Mouse (Mus musculus) large intestine, adult 2 months (tissue): ENCODE results near the gene Reln. TPM values are rescaled to one million over a fixed set of nuclear protein-coding genes. Genes with fewer than 3 reads are reported as not detected.

Experiments used
- DNase-seq: peaks from one replicate; pipeline ENCODE4 v3.0.0-alpha.2; 2012; ENCODE audit warnings: low read depth, low spot score
- WGBS: fragments of 180-500 bp; shearing (Covaris S2); methylation state at CpG from one replicate; pipeline ENCODE4 v1.1.7; 2018; 5-methylcytosine and 5-hydroxymethylcytosine counted together
- polyA plus RNA-seq: library from polyadenylated mRNA; depleted of rRNA; stranded (reverse); fragments of >200 nt; gene quantifications from 2 replicates; pipeline ENCODE4 v1.2.3, GENCODE M21; 2012

The Reln gene
- polyA plus RNA-seq, 1 experiment, result 5.9 TPM

DNA sequence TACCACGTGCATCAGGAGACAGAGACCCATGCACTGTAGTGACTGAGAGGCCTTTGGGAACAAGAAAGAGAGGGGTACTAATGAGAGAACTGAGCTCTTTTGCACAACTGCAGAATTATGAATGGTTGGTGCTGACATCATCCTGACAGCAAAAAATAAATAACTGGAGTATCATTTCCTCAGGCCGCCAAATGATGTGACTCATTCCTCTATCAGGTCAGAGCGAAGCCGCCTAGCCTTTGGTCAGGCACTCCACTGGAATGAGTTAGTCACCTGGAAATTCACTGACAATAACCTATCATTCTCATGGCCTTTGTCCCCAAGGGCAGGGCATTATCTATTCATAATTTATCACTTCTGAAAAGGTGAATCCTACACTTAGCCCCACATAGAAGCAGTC lies 202.7 kb downstream of the Reln start:
- 72% methylated on average over 4 of the region's 4 CpGs for WGBS

GRCm38 (mm10) chr5:22139015-22139414 lies 205.5 kb downstream of the Reln start:
- DNase-seq, result no peak
- WGBS, result 56% methylated on average over 2 of the region's 2 CpGs

More for the DNA sequence above, 202.7 kb downstream of the Reln start:
- no peak for DNase-seq

DNA sequence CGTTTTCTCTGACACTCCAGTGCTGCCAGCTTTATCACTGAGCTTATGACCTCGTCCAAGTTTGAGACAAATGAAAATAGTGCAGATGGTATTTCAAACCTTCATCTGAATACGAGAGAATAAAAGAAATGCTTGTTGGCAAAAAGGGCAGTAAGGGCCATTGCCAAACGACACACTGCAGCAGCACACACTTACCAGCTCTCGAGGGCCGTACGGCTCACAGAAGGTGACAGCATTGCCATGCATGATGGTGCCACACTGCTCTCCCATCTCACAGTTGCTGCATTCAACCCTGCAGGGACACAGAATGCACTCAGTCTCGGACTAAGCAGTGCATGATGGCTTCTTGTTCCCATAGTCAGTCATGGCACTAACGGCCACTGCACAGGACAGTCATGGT lies 210.1 kb downstream of the Reln start:
- no peak for DNase-seq
- 73% methylated on average over 9 of the region's 9 CpGs for WGBS

GRCm38 (mm10) chr5:22131730-22132522 lies 212.6 kb downstream of the Reln start:
- 73% methylated on average over 5 of the region's 5 CpGs for WGBS

DNA sequence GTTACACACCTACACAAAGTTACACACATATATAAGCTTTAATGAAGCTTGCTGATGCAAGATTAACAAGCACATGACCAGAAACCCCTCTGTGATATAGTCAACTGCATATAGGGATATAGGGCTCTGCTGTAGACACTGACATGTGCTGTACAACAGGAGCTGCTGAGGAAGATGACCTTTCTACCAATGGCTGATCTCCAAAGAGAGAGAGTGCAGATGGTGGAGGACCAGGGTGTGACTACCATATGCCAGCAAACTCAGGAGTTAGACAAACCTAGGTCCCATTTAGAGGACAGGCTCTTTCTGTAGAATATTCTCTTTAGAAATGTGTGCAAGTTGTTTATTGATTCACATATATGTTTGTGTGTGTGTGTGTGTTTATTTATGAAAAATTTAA lies 216.9 kb downstream of the Reln start:
- no peak for DNase-seq

More at GRCm38 (mm10) chr5:22131730-22132522, 212.6 kb downstream of the Reln start:
- DNase-seq, result no peak

DNA sequence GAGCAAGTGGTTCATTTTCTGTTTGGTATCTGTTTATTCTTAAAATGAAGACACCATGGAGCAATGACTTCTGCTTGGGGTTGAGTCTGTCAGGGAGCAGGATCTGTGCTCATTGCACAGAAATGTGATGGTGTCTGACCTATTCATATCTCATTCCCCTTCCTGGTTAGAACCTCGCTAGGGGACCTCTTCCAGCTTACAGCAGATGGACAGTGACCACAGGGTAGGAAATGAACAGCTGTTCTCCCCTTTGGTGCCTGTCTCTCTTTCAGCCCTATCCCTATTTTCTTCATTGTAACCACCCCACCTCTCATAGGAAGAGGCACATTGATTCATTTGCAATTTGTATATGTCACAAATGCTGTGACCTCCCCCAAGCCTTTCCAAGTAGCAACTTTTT lies 225.2 kb downstream of the Reln start:
- no peak for DNase-seq
- WGBS, result 37% methylated on average over 1 of the region's 1 CpGs

DNA sequence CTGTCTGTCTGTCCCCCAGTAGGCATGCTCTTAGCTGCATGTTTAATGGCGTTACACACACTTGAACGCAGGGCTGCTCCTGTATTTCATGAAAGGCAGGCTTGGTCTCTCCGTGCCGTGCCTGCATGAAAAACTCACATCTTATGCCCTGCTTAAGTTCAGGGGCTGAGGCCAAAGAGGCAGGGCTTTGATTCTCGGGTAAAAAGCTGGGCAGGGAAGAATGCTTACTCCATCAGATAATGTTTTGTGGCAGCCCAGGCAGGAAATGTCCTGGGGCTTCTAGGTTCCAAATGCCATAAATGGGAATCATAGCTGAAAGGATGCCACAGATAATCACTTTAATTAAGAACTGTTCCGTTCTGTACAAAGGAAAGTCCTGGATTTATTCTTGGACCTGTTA lies 226.0 kb downstream of the Reln start:
- DNase-seq, result no peak
- WGBS, result 68% methylated on average over 6 of the region's 6 CpGs

GRCm38 (mm10) chr5:22116922-22117321 lies 227.6 kb downstream of the Reln start:
- no peak for DNase-seq
- 71% methylated on average over 9 of the region's 9 CpGs for WGBS

DNA sequence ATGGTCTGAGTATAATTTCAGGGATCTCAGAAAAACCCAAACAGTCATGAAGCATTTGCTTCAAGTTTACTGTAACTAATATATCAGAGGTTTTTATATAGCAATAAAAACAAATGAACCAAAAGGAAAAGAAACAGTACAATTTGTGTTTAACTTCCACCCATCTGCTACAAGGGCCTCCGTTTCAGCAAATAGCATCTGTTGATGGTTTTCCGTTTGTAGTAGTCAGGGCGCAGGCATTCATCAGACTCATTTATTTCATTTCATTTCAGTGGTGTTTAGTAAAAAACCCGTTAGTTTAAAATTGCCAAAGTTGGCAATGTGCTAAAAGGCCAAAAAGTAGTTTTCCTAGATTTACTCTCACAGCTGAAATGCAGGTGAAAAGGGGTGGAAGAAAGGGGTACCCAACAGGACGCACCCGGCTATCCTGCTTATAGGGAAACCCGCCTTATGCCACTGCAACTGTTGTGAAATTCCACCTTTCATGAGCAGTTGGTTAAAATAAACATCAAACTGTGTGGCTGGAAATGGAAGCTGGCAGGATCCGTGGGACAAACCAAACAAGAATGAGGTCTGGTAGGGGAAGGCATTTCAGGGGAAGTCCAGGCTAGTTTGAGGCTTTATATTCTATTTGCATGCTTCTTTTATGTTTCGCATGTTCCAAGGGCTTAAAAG lies 237.6 kb downstream of the Reln start:
- DNase-seq, result no peak
- 59% methylated on average over 9 of the region's 9 CpGs for WGBS

GRCm38 (mm10) chr5:22094984-22095383 lies 249.5 kb downstream of the Reln start:
- WGBS, result 94% methylated on average over 5 of the region's 5 CpGs

DNA sequence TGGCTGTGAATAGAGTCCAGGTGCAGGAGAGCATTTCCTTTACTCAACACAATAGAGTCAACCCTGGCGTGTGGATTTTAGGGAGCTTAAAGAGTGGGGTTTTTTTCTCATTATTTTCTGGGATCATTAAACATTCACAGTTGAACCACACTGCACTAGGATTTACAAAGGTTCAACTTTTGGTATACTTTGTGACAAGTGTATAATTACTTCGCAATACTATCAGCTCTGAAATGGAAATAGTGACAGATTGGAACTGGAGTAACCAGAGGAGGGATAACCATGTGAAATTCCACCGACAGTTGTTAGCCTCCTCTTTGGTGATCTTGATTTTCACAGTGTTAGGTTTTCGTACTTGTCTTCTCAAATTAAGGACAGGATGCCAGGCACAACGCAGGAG lies 250.5 kb downstream of the Reln start:
- no peak for DNase-seq
- 85% methylated on average over 5 of the region's 5 CpGs for WGBS

More at GRCm38 (mm10) chr5:22094984-22095383, 249.5 kb downstream of the Reln start:
- no peak for DNase-seq

- 69% methylated on average over 9 of the region's 9 CpGs for WGBS
- DNase-seq, result no peak
Measured at GRCm38 (mm10) chr5:22093157-22093865, 251.2 kb downstream of the Reln start.

DNA sequence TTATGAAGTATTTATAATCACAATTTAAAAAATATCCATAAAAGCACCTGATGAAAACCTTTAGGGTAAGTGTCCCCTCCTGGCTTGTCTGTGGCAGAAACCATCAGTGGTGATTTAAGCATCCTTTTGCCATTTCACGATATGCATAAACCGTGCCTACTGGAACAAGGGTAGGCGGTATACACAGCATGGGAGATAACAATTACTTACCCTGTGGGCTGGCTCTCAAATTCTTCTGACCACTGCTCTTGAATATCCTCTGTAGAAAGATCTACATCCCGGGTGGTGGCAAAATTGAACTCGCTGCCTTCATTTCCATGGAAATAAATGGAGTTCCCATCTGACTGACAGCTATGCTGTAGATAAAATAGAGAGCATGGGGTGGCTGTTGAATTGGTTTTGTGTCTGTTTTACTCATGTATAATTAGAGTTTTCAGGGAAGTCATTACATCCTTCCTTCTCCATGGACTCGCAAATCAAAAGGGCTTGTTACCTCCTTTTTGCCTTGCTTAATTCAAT lies 264.0 kb downstream of the Reln start:
- DNase-seq, result no peak
- WGBS, result 93% methylated on average over 6 of the region's 6 CpGs

GRCm38 (mm10) chr5:22074971-22075370 lies 269.5 kb downstream of the Reln start:
- no peak for DNase-seq
- 61% methylated on average over 5 of the region's 5 CpGs for WGBS

DNA sequence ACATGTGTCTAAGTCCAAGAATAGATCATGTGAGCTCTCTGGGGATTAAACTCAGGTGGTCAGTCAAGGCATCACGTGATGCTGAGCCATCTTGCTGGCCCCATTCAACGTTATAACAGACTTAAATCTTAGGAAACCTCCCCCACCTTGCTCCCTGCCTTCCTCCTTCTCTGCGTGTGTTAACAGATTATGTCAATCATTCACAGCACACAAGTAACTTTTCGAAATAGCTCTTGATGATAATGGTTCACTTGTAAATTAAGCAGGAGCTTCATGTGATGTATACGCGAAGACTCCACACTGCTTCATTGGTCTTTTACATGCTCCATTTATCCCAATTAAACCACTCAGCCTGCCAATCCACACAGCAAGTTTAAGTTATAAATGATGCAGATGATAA lies 271.9 kb downstream of the Reln start:
- no peak for DNase-seq
- WGBS, result 71% methylated on average over 6 of the region's 6 CpGs

GRCm38 (mm10) chr5:22059251-22059650 lies 285.3 kb downstream of the Reln start:
- DNase-seq, result no peak
- WGBS, result 72% methylated on average over 6 of the region's 6 CpGs

GRCm38 (mm10) chr5:22041825-22042224 lies 302.7 kb downstream of the Reln start:
- WGBS, result 71% methylated on average over 6 of the region's 6 CpGs
- no peak for DNase-seq

GRCm38 (mm10) chr5:22039375-22040149 lies 304.9 kb downstream of the Reln start:
- no peak for DNase-seq
- WGBS, result 82% methylated on average over 12 of the region's 12 CpGs

- WGBS, result 81% methylated on average over 8 of the region's 8 CpGs
- DNase-seq, result no peak
Measured at GRCm38 (mm10) chr5:22035201-22035600, 309.3 kb downstream of the Reln start.

DNA sequence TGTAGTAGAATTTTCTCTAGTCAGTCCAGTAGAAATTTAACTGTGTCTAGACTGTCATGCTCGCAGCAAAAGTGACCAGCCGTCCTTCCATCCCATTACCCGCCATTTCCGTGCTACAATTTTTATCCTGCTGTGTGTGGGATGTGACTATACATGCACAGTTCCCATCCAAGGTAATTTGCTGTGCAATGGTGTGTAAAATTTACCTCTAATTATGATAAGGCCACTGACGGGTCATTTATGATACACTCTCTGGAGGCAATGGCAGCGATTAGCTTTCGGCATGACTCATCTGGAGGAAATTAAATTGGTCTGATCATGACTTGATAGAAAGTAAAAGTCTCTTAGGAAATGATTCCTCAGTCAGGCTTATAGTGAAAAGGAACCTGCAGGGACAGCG lies 311.5 kb downstream of the Reln start:
- 90% methylated on average over 8 of the region's 8 CpGs for WGBS

More for the DNA sequence above, 311.5 kb downstream of the Reln start:
- no peak for DNase-seq
